Mouse (Mus musculus): ENCODE measurements at regions not wholly inside any gene's neighbourhood (a gene's known extent, or its start where the extent isn't known, plus 50 kb on each side); places are given as distances from the start of the nearest gene placed in this dataset.

- TF ChIP-seq CTCF (IDR thresholded peaks at IDR 0.05; ENCODE audit: low read depth) (no peak), EP300 (optimal IDR thresholded peaks at IDR 0.05) (no peak)
These were observed 383.5 kb downstream of the Mtx2 start for GRCm38 (mm10) chr2:75208821-75209758.

Data from stomach, postnatal 0 days (tissue).